ENCODE assay signal across 16 mouse cellular contexts in the genomic region with DNA sequence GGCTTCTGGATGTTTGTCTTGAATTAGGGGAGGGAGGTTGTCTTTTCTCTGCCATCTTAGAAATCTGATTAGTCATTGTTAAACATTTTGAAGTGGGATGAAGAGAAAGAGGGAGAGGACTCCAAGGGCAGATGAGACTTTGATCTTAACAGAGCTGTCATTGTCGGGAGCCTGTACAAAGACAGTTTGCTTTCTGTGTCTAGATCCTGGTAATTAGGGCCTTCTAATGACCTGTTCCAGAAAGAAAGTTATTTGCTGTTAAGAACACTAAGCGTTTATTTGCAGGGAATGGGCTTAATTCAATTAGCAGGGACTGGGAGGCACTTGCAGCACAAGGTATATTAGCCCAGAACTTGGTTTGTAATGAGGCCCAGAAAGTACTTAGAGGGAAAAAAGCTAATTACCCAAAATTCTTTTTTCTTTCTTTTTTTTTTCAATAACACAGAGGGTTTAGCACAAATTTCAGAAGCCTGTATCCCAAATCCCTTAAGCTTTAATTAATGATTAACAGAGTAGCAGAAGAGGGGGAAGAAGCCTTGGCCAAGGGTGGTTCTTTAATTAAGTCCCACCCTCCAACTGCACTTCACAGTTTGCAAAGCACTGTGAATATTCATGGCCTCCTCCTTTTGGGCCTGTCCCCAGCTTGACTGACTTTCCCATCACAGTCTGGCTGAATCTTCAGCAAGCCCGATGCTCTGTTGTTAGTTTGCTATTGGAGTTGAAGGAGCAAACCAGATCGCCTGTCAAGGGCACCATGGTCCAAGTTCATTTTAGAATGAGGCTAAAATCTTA.
"Had no signal": no experiment of that assay in that cellular context is flagged by ENCODE, and none has a peak within 500 bp of the region (broad histone marks: within the 10 kb centered on the region; RNA-seq: fewer than 3 reads in every experiment).

No protein-coding gene starts in this region.

- H3K27ac ChIP-seq: kidney, postnatal 0 days; layer of hippocampus, adult 2 months; liver, embryonic 13.5 days; midbrain, embryonic 13.5 days; neural tube, embryonic 13.5 days had no signal

- H3K4me1 ChIP-seq: liver, embryonic 13.5 days; midbrain, embryonic 13.5 days; neural tube, embryonic 13.5 days had no signal

- DNase-seq: kidney, postnatal 25 days; layer of hippocampus, adult 9-11 months; liver, embryonic 13.5 days; lung, adult 2 months; lung, postnatal 14 days; lung, postnatal 4 days; right cerebral cortex, adult 18-20 months; right cerebral cortex, postnatal 25 days; thymus, adult 18-20 months; thymus, postnatal 36 days had no signal

- ATAC-seq: midbrain, embryonic 13.5 days; midbrain, embryonic 16.5 days had no signal

- H3K9ac ChIP-seq: liver, embryonic 13.5 days; midbrain, embryonic 13.5 days; neural tube, embryonic 13.5 days had no signal

- H3K4me3 ChIP-seq: layer of hippocampus, adult 2 months; liver, embryonic 13.5 days; midbrain, embryonic 13.5 days; myocyte; neural tube, embryonic 13.5 days had no signal

- H3K36me3 ChIP-seq: liver, embryonic 13.5 days; midbrain, embryonic 13.5 days; neural tube, embryonic 13.5 days had no signal

- H3K27me3 ChIP-seq: liver, embryonic 13.5 days; midbrain, embryonic 13.5 days; neural tube, embryonic 13.5 days had no signal

- H3K4me2 ChIP-seq: liver, embryonic 13.5 days; midbrain, embryonic 13.5 days; neural tube, embryonic 13.5 days had no signal

- H3K9me3 ChIP-seq: liver, embryonic 13.5 days; midbrain, embryonic 13.5 days; neural tube, embryonic 13.5 days had no signal
